Mouse (Mus musculus): ENCODE data around the gene Pcdh15. TPM values are rescaled to one million over a fixed set of nuclear protein-coding genes. Genes with fewer than 3 reads are reported as not detected.

The Pcdh15 gene
- total RNA-seq, 2 experiments from 2014 or later = 0.15 TPM; not detected in 1

DNA sequence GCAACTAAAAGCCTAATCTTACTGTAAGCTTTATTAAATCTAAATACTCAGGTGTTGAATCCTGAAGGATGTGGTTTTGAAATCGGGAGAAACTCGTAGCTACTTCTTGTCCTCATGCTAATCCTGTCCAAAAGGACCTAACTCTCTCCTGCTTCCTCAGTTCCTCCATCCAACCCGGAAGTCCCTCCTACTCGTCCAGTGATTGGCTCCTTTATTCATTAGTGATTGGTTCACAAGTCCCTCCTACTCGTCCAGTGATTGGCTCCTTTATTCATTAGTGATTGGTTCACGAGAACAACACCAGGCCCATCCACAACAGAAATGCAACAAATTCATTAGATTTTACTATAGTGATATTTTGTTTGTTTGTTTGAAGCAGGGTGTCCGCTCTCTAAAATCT lies 227.7 kb downstream of the Pcdh15 start:
- no peak for ATAC-seq (replicated peaks; ENCODE audit: low FRiP score, poor library complexity, severe bottlenecking)

DNA sequence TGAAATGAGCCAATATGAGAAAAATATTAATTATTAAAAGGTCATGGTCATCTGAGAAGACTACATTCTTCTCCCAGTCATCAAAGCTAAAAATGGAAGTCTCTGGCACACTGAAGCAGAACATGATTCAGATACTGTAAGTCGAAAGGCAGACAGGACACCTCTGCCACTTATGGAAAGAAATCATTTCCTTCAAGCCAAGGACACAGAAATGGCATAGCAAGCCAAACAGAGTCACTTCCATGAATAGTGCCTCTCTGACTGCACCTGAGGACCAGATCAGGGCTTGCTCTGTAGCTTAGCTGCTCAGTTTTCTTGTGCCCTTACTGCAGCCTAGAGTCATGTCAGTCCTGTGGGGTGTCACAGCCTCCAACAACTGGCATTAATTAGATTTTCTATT lies 234.3 kb downstream of the Pcdh15 start:
- ATAC-seq (replicated peaks; ENCODE audit: low FRiP score, poor library complexity, severe bottlenecking) = no peak

DNA sequence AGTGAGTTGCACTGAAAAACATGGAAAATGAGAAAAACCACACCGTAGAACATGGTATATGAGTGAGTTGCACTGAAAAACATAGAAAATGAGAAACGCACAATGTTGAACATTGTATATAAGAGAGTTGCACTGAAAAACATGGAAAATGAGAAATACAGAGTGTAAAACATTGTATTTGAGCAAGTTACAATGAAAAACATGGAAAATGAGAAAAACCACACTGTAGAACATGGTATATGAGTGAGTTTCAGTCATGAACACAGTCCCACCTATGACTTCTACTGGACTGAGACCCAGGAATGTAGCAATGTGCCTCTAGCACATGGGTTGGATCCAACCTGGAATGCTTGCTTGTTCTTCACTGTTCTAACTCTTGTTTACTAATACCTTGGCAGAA lies 279.9 kb downstream of the Pcdh15 start:
- ATAC-seq (replicated peaks; ENCODE audit: low FRiP score, poor library complexity, severe bottlenecking) = 0 out of 2 replicates have a peak, but pooled peaks have one; percentile 25

DNA sequence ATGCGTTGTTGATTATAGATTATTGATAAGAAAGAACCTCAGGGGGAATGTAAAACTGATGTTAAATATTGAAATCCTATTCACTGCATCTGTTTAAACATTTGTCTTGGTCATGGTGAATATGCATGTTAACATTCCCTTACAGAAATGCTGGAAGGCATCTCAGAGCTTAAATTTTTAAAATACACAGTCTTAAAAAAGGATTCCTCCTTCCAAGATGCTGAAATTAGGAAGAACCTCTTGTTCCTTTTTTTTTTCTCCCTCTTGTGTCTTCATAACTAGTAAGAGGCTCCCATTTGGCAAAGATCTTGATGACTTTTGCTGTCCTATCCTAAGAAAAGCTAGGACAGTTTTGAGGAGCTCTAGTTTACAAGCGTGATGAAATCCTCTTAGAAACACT lies 284.9 kb downstream of the Pcdh15 start:
- ATAC-seq (replicated peaks; ENCODE audit: low FRiP score, poor library complexity, severe bottlenecking) = no peak

DNA sequence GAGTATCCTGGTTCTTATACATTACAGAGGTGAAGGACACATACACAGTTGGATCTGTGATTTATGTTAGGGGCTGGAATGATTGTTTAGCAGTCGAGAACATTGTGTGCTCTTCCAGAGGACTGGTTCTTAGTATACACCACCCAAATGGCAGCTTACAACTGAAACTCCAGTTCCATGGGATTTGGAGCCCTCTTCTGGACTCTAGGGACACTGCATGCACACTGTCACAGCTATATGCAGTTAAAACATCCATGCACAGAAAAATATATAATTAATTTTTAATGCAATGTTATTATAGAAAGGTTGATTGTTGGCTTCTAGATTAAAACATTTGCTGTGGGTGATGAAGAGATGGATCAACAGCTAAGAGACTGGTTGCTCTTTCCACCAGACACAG lies 301.3 kb downstream of the Pcdh15 start:
- no peak for ATAC-seq (replicated peaks; ENCODE audit: low FRiP score, poor library complexity, severe bottlenecking)

DNA sequence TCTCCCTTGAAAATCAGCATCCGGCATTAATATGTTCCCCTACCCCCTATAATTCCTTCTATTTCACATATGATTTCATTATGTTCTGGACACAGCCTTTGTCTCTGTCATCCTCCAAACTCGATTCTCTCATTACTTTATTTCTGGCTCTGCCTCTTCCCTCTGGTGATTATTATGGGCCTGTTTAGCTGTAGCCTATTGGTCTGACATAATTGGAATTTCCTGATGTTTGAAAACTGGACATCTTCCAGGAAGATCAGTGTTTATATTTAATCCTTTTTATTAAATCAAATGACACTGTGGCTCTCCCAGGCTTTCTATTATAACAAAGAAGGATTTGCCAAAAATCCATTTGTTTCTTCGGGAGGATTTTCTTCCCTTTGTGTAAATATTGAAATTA lies 326.3 kb downstream of the Pcdh15 start:
- ATAC-seq (replicated peaks; ENCODE audit: low FRiP score, poor library complexity, severe bottlenecking) = no peak

DNA sequence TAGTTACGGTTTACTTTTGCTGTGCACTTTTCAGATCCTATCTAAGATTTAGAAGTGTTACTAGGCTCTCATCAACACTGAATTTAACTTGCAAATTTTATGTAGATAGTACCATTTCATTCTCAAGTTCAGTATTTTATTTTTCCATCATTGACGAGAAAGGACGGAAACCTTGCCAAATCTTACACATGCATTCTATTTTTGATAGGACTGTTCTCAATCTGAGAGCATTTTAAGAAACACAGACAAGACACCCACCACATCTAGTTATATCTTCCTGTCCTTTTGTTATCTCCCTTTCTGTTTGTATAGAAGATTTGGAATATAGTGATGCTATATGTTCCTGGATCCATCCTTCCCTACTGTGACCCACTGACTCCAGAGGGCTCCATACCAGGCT lies 332.2 kb downstream of the Pcdh15 start:
- ATAC-seq (replicated peaks; ENCODE audit: low FRiP score, poor library complexity, severe bottlenecking) = no peak

DNA sequence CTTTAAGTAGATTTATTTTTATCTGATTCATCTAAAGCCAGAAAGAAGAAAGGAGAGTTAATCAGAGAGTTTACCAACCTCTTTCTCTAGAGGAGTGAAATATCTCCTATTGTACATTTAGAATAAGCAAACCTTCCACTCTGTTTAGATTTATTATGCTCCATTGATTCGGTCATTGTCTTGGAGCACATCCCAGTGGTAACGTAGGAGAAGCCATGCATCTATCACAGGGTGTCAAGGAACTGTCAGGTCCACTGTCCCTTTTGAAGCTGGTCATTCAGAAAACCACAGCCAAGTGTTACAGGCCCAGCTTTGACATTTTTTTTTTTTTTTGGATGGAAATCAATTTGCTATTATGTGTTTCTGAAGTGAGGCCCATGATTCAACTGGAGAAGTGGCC lies 384.9 kb downstream of the Pcdh15 start:
- no peak for ATAC-seq (replicated peaks; ENCODE audit: low FRiP score, poor library complexity, severe bottlenecking)

DNA sequence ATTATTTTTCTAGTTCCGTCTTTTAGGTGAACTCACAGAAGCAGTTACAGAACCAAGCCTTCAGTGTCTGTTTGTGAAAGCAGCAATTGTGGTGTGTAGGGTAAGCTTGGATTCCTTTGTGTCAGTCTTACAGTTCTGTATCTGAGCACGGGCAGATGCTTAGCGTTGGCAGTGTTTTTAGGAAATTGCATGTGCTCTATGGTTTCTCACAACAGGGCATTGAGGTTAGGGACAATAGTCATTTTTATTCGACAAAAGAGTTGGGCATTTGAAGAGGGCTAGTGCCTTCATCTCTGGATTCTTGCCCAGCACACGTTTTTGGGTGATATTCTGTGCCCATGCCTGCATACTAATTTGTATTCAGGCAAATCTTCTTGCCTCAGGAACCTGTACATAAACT lies 392.5 kb downstream of the Pcdh15 start:
- no peak for ATAC-seq (replicated peaks; ENCODE audit: low FRiP score, poor library complexity, severe bottlenecking)

DNA sequence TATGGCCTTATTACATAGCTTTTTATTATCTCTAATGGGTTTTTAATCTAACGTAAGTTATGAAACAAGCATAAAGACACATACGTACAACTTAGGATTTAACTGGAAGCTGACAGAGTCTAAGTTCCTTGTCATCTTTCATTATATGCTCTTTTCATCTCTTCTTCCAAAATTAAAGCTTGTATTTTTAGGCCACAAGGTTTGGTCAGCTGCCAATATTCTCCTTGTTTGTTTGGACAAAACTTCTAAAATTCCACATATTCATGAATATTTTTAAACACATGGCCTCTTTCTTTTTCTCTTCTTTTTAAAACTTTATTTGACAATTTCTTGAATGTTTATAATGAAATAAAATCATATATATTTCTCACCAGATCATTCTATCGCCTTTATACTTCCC lies 415.7 kb downstream of the Pcdh15 start:
- no peak for ATAC-seq (replicated peaks; ENCODE audit: low FRiP score, poor library complexity, severe bottlenecking)

DNA sequence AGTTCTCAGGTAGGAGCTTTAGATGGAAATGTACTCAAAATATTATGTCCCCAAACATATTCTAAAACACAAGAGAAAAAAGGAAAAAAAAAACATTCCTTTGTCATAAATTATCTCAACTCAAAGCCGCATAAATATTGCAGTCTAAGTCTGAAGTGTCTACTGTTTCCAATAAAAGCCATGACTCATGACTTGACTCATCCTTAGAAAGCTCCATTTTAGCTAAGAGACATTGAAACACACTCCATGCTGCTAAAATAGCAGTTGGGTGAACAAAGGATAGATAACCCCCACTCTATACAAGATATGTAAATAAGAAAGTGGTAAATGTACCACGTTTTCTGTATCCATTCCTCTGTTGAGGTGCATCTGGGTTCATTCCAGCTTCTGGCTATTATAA lies 416.6 kb downstream of the Pcdh15 start:
- ATAC-seq (replicated peaks; ENCODE audit: low FRiP score, poor library complexity, severe bottlenecking) = no peak

DNA sequence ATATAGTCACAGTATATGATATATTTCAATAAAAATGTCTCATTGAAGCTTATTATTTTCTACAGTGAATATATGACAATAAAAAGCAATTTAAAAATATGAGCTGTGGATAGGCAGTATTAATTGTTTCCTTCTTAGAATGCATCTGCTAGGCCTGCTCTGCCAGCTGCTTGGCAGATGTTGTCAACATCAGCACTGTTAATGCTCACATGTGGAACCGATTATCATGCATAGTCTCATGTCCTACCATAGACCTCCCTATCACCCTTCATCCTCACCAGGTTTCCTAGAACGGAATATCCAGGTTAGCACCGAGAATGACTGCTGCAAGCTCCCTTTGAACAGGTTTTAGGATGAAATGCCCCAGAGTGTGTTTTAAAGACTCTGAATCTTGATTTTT lies 420.3 kb downstream of the Pcdh15 start:
- no peak for ATAC-seq (replicated peaks; ENCODE audit: low FRiP score, poor library complexity, severe bottlenecking)

DNA sequence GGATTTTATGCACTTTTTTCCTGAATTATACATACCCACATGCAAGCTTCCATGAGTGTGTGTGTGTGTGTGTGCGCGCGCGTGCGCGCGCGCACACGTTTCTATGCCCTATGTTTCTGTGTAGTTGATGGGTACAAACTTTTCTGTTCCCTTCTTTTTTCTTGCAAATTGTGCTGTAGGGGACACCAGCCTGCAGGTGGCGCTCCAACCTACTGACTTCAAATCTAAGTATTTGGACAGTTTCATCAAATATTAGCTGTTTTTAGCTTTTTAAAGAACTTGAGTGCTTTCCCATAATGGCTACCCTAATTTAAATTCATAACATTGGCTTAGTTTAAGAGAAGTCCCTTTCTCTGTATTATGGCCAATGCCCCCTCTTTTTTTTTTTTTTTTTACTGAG lies 453.7 kb downstream of the Pcdh15 start:
- no peak for ATAC-seq (replicated peaks; ENCODE audit: low FRiP score, poor library complexity, severe bottlenecking)

DNA sequence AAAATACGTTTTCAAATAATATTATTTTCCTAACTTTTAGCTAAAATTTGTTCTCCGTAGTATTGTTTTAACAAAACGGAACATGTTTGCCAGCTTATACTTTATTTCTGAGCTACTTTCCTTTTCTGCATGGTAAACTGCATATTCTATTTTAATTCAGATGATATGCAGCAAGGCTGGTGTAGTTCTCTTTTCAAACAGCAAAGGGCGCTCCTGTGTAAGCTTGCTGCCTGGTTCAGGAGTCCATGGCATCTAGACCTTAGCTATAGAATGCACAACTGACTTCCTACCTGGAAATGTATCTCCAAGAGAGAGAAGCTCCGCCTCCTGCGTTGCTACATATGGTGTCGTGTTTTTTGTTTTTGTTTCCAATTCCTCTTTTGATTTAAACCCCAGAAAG lies 465.1 kb downstream of the Pcdh15 start:
- ATAC-seq (replicated peaks; ENCODE audit: low FRiP score, poor library complexity, severe bottlenecking) = no peak

DNA sequence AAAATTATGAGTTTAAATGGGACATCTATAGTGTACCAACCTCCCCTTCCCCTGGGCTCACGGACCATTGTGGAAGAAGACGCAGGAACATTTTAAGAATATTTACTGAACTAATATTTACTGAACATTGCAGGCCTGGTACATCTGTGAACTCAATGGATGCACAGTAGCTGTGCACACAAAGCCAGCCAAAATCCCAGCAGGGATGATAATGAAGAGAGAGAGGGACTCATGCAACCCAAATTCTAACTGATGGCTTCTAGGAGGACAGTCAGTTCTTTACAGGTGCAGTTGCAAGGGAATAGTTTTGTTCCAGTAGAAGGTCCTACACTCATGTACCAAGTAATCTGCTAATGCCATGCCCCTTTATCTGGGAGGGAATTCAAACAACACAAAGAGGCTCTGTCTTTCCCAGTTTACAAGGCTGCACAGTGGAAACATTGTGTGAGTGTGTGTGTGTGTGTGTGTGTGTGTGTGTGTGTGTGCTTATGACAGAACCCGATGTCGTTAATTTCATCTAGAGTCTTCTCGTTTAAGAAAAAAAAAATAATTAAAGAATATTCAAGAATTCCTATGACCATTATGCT lies 475.7 kb downstream of the Pcdh15 start:
- ATAC-seq (replicated peaks; ENCODE audit: low FRiP score, poor library complexity, severe bottlenecking) = no peak

DNA sequence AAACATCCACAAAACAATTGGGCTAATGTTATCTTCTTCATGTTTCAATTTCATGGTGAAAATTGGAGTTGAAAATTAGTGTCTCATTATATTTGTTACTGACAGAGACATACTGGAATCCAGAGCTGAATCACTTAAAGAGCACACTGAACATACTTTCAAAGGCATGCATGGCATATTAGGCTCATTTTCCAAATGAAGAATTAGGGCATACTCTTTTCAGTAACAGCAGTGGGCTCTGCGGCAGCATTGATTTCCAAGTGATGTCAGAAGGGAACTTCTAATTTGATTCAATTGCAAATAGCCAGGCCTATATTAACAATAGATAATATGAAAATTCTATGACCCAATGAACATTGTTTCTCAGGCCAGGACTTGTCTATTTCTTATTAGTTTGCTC lies 568.4 kb downstream of the Pcdh15 start:
- ATAC-seq (replicated peaks; ENCODE audit: low FRiP score, poor library complexity, severe bottlenecking) = no peak

DNA sequence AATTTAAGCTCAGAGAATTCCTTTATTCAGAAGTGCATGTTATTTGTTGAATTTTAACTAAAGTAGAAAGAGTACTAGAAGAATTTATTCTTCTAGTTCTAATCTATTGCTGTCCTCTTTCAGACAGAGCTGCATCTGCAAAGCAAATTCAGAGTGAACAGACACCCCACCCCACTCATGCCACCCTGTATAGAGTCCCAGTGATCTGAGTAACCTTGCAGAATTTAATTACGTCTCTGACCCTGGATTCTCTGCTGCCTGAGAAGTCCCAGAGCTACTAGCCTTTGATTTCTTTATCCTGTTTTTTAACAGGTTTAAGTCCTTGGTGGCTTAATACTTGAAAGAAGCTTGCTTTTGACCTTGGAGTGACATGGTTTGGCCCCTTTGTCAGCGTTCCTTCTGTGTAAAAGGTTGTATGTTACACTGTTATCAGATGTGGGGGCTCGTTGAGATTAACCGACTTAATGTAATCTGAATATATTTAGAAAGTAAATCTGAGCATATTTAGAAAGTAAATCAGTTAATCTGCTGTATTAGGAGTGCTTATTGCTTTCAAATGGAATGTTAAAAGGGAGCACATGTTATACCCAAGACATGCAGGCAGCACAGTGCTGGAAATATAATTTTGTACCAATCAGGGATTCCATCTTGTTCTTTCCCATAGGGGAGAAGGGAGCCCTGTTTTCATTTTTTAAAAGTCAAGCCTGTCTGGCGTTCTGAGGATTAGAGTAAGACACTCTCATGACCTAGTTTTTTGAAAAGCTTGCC lies 601.6 kb downstream of the Pcdh15 start:
- ATAC-seq (replicated peaks; ENCODE audit: low FRiP score, poor library complexity, severe bottlenecking) = no peak

DNA sequence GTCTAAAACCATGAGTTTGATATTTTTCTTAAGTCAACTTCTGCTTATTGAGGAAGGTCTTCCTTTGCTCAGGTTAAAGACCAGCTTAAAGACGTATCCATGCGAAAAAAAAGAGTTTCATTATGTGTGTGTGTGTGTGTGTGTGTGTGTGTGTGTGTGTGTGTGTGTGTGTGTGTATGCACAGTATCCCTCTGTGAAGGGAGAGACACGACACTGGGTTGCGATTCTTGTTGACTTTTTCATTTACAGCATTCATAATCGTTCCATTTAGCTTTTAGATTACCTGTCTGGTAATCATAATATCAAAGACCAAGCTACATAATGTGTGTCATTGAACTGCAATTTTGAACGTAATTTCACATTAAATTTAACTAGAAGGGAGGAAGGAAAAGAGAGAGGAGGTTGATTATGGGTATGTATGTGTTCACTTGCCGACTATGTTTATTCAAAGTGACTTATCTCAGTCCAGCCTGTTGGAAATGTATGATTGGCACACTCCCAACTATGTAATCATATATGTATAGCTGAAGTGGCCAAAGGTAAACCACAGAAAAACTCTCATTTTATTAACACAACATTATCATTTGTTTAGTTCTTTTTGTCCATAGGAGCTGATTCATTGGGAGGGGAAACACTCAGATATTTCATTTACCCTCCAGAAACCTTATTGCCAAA lies 626.6 kb downstream of the Pcdh15 start:
- no peak for ATAC-seq (replicated peaks; ENCODE audit: low FRiP score, poor library complexity, severe bottlenecking)

DNA sequence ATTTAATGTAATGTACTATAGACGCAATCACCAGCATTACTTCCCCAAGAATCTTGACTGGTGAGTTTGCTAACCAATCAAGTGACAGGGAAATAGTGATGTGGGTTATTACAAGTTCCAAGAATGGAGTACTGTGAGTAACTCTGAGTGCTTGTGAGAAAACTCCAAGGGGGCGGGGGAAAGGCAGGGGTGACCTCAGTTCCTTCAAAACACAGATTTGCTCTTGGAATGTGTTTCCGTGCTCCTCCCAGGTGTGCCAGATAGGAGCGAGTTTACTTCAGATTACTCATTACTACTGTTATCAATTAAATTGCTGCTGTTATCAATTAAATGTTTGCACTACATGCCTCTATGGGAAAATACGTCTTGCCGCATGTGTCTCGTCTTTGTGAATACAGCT lies 634.1 kb downstream of the Pcdh15 start:
- no peak for ATAC-seq (replicated peaks; ENCODE audit: low FRiP score, poor library complexity, severe bottlenecking)

DNA sequence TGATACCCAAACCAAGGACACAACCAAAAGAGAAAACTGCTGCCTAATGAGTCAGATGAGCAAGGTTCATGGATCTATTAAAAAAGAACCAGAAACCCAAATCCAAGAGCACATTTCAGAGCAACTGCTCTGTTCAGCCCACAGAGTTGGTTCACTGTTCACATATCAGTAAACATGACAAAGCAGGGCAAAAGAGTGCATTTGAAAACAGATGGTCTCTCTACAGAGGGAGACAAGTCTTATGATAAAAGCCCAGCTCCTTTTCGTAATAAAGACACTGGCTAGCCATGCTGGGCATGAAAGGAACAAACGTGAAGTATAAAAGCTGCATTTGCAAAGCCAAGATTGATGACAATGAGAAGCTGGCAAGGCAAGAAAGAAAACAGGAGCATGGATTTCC lies 649.9 kb downstream of the Pcdh15 start:
- ATAC-seq (replicated peaks; ENCODE audit: low FRiP score, poor library complexity, severe bottlenecking) = no peak

DNA sequence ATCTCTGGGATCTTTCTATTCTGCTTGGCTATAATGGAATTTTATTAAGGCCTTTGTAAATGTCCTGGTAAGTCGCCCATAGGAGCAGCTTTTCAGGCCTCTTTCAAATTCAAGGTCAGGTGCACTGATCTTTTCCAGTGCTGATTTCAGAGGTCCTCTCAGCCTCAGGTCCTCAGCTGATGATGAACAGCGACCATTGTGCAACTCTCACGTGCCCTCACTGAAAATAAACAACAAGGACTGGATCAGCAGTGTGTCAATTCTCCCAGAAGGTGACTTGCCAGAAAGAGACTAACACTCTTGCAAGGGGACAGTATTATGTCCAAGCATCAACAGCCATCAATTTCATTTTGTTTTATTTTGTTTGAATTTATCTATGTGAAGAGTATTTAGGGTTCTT lies 654.7 kb downstream of the Pcdh15 start:
- no peak for ATAC-seq (replicated peaks; ENCODE audit: low FRiP score, poor library complexity, severe bottlenecking)
